Mouse (Mus musculus) embryonic facial prominence, embryonic 11.5 days (tissue): ENCODE measurements around the gene Gabra2. TPM values are rescaled to one million over a fixed set of nuclear protein-coding genes. Genes with fewer than 3 reads are reported as not detected.

Source experiments
- ATAC-seq: fragments of 200-750 bp; cut with Nextera tagmentation; replicated peaks from 2 replicates; pipeline ENCODE4 v1.8.0; 2017; ENCODE audit warnings: low read depth; ENCODE audit not compliant: insufficient number of reproducible peaks, low FRiP score, low TSS enrichment
- DNase-seq: peaks from one replicate; pipeline ENCODE4 v3.0.0-alpha.2; 2015; ENCODE audit warnings: low spot score
- H3K27ac ChIP-seq: fragments of 300-500 bp; sonication (generic); replicated peaks from 2 replicates; pipeline ENCODE4 v1.5.1; 2014; ENCODE audit warnings: mild to moderate bottlenecking, low read depth, low read length, control low read depth
- H3K27me3 ChIP-seq: fragments of 300-500 bp; sonication (generic); 2 replicates; pipeline ENCODE4 v1.6.1; 2014; ENCODE audit warnings: mild to moderate bottlenecking, low read length, moderate library complexity, mixed read lengths; ENCODE audit not compliant: control insufficient read depth, insufficient read depth
- H3K36me3 ChIP-seq: fragments of 300-500 bp; sonication (generic); replicated peaks from 2 replicates; pipeline ENCODE4 v1.6.1; 2014; ENCODE audit warnings: low read depth, mild to moderate bottlenecking, low read length, moderate library complexity, mixed read lengths; ENCODE audit not compliant: control insufficient read depth, insufficient read depth
- H3K4me1 ChIP-seq: fragments of 300-500 bp; sonication (generic); 2 replicates; pipeline ENCODE4 v1.6.1; 2014; ENCODE audit warnings: low read length, mixed read lengths; ENCODE audit not compliant: control insufficient read depth, insufficient read depth
- H3K4me2 ChIP-seq: fragments of 300-500 bp; sonication (generic); 2 replicates; pipeline ENCODE4 v1.6.1; 2014; ENCODE audit warnings: low read depth, mild to moderate bottlenecking, control low read depth, low read length, moderate library complexity
- H3K4me3 ChIP-seq: fragments of 300-500 bp; sonication (generic); 2 replicates; pipeline ENCODE4 v1.5.1; 2014; ENCODE audit warnings: low read depth, low read length, control low read depth
- H3K9ac ChIP-seq: fragments of 300-500 bp; sonication (generic); replicated peaks from 2 replicates; pipeline ENCODE4 v1.6.1; 2014; ENCODE audit warnings: mild to moderate bottlenecking, control low read depth, low read length
- H3K9me3 ChIP-seq: fragments of 300-500 bp; sonication (generic); replicated peaks from 2 replicates; pipeline ENCODE4 v1.6.1; 2016; ENCODE audit warnings: mild to moderate bottlenecking, low read length, inconsistent platforms, mixed read lengths; ENCODE audit not compliant: control insufficient read depth
- WGBS: fragments of 180-500 bp; shearing (Covaris S2); extraction: QIAGEN DNeasy Blood & Tissue Kit; methylation state at CpG from one replicate; pipeline ENCODE4 v1.1.7; 2014; 5-methylcytosine and 5-hydroxymethylcytosine counted together
- polyA plus RNA-seq: library from polyadenylated mRNA; unstranded; fragments of >200 nt; fragmentation: Nextera tagmentation; extraction: Ambion mirVana; gene quantifications from 2 replicates; pipeline ENCODE4 v1.2.1, GENCODE M21; 2014

The Gabra2 gene
- polyA plus RNA-seq, 1 experiment from 2014 or later, result 1.2 TPM

DNA sequence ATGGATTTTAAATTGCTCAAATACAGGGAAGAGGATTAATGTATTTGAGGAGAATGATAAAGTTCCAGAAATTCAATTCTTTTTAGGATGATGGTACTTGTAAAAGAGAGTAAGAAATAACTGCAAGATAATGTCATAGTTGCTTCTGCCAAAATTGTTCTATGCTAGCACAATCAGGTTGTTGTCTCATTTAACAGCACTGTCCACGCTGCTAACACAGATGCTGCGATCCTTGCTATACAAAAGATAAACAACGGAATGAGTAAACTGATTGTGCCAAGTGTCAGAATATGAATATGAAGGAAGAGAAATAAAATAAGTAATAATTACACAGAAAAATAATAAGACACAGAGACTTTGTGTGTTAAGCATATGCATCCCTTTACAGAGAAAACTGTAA lies 84.9 kb downstream of the Gabra2 start:
- DNase-seq, result no peak
- H3K9me3 ChIP-seq, result no peaks in the 10 kb centered on the region
- H3K4me3 ChIP-seq, result no peak overlapping the region
- 86% methylated on average over 3 of the region's 3 CpGs for WGBS
- H3K27me3 ChIP-seq, result no peaks in the 10 kb centered on the region
- no peak overlapping the region for H3K9ac ChIP-seq
- no peaks in the 10 kb centered on the region for H3K36me3 ChIP-seq
- no peaks in the 10 kb centered on the region for H3K4me1 ChIP-seq
- no peak overlapping the region for H3K27ac ChIP-seq
- no peak for ATAC-seq
- H3K4me2 ChIP-seq, result no peak overlapping the region

DNA sequence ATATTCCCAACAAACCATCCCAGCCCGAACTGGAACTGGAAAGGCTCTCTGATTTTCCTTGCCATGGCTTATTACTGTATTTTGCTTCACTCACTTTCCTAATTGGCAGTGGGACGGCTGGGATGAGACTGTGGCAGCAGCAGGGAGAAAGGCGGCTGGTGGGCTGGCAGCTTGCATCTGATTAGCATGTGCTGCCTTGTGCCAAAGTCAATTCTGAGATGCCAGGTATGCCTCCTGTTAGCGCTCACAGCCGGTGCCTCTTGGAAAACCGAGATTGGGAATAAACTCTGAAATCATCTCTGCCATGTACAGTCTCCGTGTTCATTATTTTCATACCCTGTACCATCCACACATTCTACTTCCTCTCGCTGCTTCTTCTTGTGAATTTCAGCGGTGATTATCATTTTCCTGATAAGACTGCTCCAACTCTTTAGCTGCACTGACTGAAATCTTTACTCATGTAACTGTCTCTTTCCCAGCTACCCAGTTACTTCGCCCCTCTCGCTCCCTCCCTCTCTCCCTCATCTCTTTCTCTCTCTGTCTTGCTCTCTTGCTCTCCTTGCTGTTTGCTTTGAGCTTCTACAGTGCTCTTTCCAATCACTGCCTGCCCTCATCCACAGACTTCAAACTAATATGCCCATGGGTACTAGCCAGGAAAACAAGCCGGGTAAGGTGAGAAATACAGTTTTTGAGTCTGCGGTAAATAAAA lies 99.9 kb downstream of the Gabra2 start:
- WGBS, result 84% methylated on average over 13 of the region's 13 CpGs
- no peak for DNase-seq
- no peak overlapping the region for H3K4me2 ChIP-seq
- no peak overlapping the region for H3K9ac ChIP-seq
- ATAC-seq, result no peak
- H3K36me3 ChIP-seq, result no peaks in the 10 kb centered on the region
- no peaks in the 10 kb centered on the region for H3K27me3 ChIP-seq
- no peak overlapping the region for H3K27ac ChIP-seq
- no peaks in the 10 kb centered on the region for H3K9me3 ChIP-seq
- H3K4me3 ChIP-seq, result no peak overlapping the region
- no peaks in the 10 kb centered on the region for H3K4me1 ChIP-seq

DNA sequence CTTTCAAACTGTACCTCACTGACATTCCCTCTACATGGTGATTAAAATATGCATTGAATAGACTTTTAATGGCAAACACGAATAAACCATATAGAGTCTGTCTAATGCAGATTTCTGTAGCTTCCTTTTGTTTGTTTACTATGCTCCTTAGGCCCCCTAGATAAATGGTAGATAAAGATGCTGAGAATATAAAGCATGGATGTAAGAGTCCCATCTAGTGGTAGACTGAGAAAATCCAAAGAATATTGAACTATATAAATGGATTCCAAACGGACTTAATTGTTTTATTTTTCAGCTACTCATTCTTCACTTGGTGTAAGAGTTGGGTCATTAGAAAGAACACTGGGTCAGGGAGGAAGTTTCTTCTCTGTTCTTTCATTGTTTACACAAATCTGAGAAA lies 102.4 kb downstream of the Gabra2 start:
- Histone ChIP-seq H3K9ac (no peak overlapping the region), H3K4me1 (no peaks in the 10 kb centered on the region), H3K27me3 (no peaks in the 10 kb centered on the region), H3K9me3 (no peaks in the 10 kb centered on the region), H3K4me3 (no peak overlapping the region), H3K27ac (no peak overlapping the region), H3K4me2 (no peak overlapping the region), H3K36me3 (no peaks in the 10 kb centered on the region)
- 56% methylated on average over 2 of the region's 2 CpGs for WGBS
- ATAC-seq (no peak), DNase-seq (no peak)

DNA sequence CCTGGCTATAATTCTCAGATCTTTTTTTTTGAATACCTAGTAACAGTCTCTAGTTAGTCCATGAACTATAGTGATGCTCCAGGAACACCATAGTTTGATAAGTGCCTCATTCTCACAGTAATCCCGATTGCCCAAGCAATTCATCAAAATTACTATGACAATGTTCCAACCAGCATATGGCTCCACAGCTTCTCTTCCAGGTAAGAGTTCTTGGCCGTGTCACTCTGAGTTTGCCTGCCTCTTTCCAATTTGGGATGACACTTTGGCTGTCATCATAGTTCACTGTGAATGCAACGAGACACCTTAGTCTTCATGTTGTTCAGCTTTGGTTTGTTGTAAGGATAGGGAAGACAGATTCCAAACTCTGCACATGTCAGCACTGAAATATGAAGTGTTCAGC lies 104.8 kb downstream of the Gabra2 start:
- 89% methylated on average over 3 of the region's 3 CpGs for WGBS
- no peaks in the 10 kb centered on the region for H3K27me3 ChIP-seq
- no peak overlapping the region for H3K4me2 ChIP-seq
- no peaks in the 10 kb centered on the region for H3K9me3 ChIP-seq
- H3K9ac ChIP-seq, result no peak overlapping the region
- H3K4me3 ChIP-seq, result no peak overlapping the region
- no peak overlapping the region for H3K27ac ChIP-seq
- no peaks in the 10 kb centered on the region for H3K4me1 ChIP-seq
- no peaks in the 10 kb centered on the region for H3K36me3 ChIP-seq
- DNase-seq (no peak), ATAC-seq (no peak)
